Mouse (Mus musculus): Measurements from ENCODE around the gene Pkp4. TPM values are rescaled to one million over a fixed set of nuclear protein-coding genes. Genes with fewer than 3 reads are reported as not detected.

Pkp4 gene
- polyA plus RNA-seq, 1 experiment from 2014 or later, result 23.5 TPM

- no peak overlapping the region for H3K9ac ChIP-seq (replicated peaks; ENCODE audit: low read length)
- no peaks in the 10 kb centered on the region for H3K27me3 ChIP-seq (ENCODE audit: insufficient read depth, low read length)
- H3K4me2 ChIP-seq (replicated peaks; ENCODE audit: low read depth, low read length), result no peak overlapping the region
- H3K9me3 ChIP-seq (ENCODE audit: low read length), result no peaks in the 10 kb centered on the region
- WGBS, result 47% methylated on average over 11 of the region's 11 CpGs
- ATAC-seq (ENCODE audit: low FRiP score, low TSS enrichment), result peak; percentile 82
- peaks cover 42% of the 10 kb centered on the region for H3K36me3 ChIP-seq (ENCODE audit: insufficient read depth, low read length)
- H3K4me3 ChIP-seq (ENCODE audit: low read length), result no peak overlapping the region
- peak overlapping the region; percentile 48 for H3K27ac ChIP-seq (ENCODE audit: low read length)
- 0 out of 2 replicates have a peak, but pooled peaks cover 5% of the 10 kb centered on the region for H3K4me1 ChIP-seq (ENCODE audit: insufficient read depth, low read length)
Measured at GRCm38 (mm10) chr2:59338501-59338900, 177.9 kb downstream of the Pkp4 start.

DNA sequence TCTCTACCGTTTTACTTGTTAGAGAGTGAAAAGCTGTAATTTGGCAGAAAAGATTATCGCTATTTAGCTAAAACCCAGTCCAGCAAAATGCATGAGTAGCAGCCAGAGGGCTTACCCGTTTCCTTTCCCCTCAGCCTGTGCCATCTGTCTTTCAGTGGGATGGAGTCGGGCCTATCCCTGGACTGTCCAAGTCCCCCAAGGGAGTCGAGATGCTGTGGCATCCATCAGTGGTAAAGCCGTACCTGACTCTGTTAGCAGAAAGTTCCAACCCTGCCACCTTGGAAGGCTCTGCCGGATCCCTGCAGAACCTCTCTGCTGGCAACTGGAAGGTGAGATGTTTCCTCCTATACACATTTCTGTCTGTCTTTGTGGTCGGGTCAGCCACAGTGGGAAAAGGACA is 178.3 kb downstream of the Pkp4 start:
- Histone ChIP-seq H3K9ac (replicated peaks; ENCODE audit: low read length) (no peak overlapping the region), H3K4me3 (ENCODE audit: low read length) (no peak overlapping the region), H3K27me3 (ENCODE audit: insufficient read depth, low read length) (no peaks in the 10 kb centered on the region), H3K4me2 (replicated peaks; ENCODE audit: low read depth, low read length) (no peak overlapping the region), H3K9me3 (ENCODE audit: low read length) (no peaks in the 10 kb centered on the region), H3K4me1 (ENCODE audit: insufficient read depth, low read length) (0 out of 2 replicates have a peak, but pooled peaks cover 5% of the 10 kb centered on the region), H3K36me3 (ENCODE audit: insufficient read depth, low read length) (peaks cover 41% of the 10 kb centered on the region), H3K27ac (ENCODE audit: low read length) (no peak overlapping the region)
- 83% methylated on average over 8 of the region's 8 CpGs for WGBS
- no peak for ATAC-seq (ENCODE audit: low FRiP score, low TSS enrichment)

- Histone ChIP-seq H3K9me3 (ENCODE audit: low read length) (no peaks in the 10 kb centered on the region), H3K36me3 (ENCODE audit: insufficient read depth, low read length) (peaks cover 44% of the 10 kb centered on the region), H3K9ac (replicated peaks; ENCODE audit: low read length) (no peak overlapping the region), H3K4me2 (replicated peaks; ENCODE audit: low read depth, low read length) (no peak overlapping the region), H3K4me3 (ENCODE audit: low read length) (no peak overlapping the region), H3K27ac (ENCODE audit: low read length) (no peak overlapping the region), H3K27me3 (ENCODE audit: insufficient read depth, low read length) (no peaks in the 10 kb centered on the region), H3K4me1 (ENCODE audit: insufficient read depth, low read length) (0 out of 2 replicates have a peak, but pooled peaks cover 5% of the 10 kb centered on the region)
- 81% methylated on average over 5 of the region's 5 CpGs for WGBS
- ATAC-seq (ENCODE audit: low FRiP score, low TSS enrichment), result 0 out of 2 replicates have a peak, but pooled peaks have one; percentile 16
Measured at GRCm38 (mm10) chr2:59339776-59340539, 179.3 kb downstream of the Pkp4 start.

GRCm38 (mm10) chr2:59340878-59341277 is 180.2 kb downstream of the Pkp4 start:
- 100% methylated on average over 1 of the region's 1 CpGs for WGBS
- Histone ChIP-seq H3K4me2 (replicated peaks; ENCODE audit: low read depth, low read length) (no peak overlapping the region), H3K36me3 (ENCODE audit: insufficient read depth, low read length) (peaks cover 44% of the 10 kb centered on the region), H3K4me1 (ENCODE audit: insufficient read depth, low read length) (0 out of 2 replicates have a peak, but pooled peaks cover 5% of the 10 kb centered on the region), H3K9me3 (ENCODE audit: low read length) (no peaks in the 10 kb centered on the region), H3K4me3 (ENCODE audit: low read length) (no peak overlapping the region), H3K27me3 (ENCODE audit: insufficient read depth, low read length) (no peaks in the 10 kb centered on the region), H3K9ac (replicated peaks; ENCODE audit: low read length) (no peak overlapping the region), H3K27ac (ENCODE audit: low read length) (no peak overlapping the region)
- no peak for ATAC-seq (ENCODE audit: low FRiP score, low TSS enrichment)

DNA sequence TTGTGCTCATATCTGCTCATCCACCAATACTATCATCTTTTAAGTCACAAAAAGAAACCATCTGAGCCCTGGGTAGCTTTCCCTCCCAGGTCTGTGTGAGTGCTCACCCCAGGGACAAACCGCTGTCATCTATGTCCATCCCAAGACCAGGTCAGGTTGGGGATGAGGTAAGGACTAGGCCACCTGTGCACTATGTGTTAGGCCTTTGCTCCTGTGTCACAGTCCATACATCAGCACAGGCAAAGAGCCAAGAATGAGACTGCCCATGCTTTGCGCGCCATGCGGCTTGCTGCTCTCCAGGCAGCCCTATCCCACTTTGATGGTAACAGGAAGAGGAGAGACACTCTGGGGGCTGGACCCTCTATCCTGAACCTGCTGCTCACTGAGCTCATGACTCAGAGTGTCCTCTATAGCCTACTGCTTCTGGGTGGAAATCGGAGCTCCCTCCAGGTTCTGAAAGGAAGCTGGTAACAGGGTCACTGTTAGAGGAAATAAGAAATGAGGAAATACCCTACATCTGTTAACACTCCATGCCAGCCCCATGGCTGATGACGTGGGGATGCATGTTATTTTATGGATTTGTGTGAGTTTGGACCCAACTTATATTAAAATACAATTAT is 182.1 kb downstream of the Pkp4 start:
- WGBS, result 89% methylated on average over 6 of the region's 6 CpGs
- H3K4me1 ChIP-seq (ENCODE audit: insufficient read depth, low read length), result peaks cover 13% of the 10 kb centered on the region; the same call in 1 of the 2 replicates
- no peak overlapping the region for H3K4me2 ChIP-seq (replicated peaks; ENCODE audit: low read depth, low read length)
- H3K9ac ChIP-seq (replicated peaks; ENCODE audit: low read length), result no peak overlapping the region
- no peaks in the 10 kb centered on the region for H3K9me3 ChIP-seq (ENCODE audit: low read length)
- no peak for ATAC-seq (ENCODE audit: low FRiP score, low TSS enrichment)
- H3K36me3 ChIP-seq (ENCODE audit: insufficient read depth, low read length), result peaks cover 42% of the 10 kb centered on the region
- no peak overlapping the region for H3K4me3 ChIP-seq (ENCODE audit: low read length)
- no peak overlapping the region for H3K27ac ChIP-seq (ENCODE audit: low read length)
- H3K27me3 ChIP-seq (ENCODE audit: insufficient read depth, low read length), result no peaks in the 10 kb centered on the region

DNA sequence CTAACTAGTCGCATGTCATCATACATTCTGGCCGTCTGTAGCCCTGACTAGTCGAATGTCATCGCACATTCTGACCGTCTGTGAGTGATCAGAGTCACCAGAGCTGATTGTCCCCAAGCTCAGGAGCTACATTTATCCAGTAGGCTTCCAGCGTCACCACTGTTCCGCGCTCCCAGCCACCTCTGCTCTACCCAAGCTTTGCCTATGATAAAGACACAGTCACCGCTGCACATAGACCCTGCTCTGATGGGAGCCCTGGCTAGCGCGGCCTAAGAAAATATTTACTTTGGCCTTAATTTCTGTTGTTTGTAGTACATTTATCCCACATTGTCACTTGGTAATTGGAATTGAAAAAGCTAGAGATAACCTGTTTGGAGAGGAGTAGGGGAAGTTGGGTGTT is 183.2 kb downstream of the Pkp4 start:
- Histone ChIP-seq H3K9ac (replicated peaks; ENCODE audit: low read length) (no peak overlapping the region), H3K4me2 (replicated peaks; ENCODE audit: low read depth, low read length) (no peak overlapping the region), H3K27me3 (ENCODE audit: insufficient read depth, low read length) (no peaks in the 10 kb centered on the region), H3K36me3 (ENCODE audit: insufficient read depth, low read length) (peaks cover 48% of the 10 kb centered on the region), H3K9me3 (ENCODE audit: low read length) (no peaks in the 10 kb centered on the region), H3K4me3 (ENCODE audit: low read length) (no peak overlapping the region), H3K4me1 (ENCODE audit: insufficient read depth, low read length) (peaks cover 8% of the 10 kb centered on the region; the same call in 1 of the 2 replicates), H3K27ac (ENCODE audit: low read length) (no peak overlapping the region)
- no peak for ATAC-seq (ENCODE audit: low FRiP score, low TSS enrichment)
- 78% methylated on average over 11 of the region's 11 CpGs for WGBS

DNA sequence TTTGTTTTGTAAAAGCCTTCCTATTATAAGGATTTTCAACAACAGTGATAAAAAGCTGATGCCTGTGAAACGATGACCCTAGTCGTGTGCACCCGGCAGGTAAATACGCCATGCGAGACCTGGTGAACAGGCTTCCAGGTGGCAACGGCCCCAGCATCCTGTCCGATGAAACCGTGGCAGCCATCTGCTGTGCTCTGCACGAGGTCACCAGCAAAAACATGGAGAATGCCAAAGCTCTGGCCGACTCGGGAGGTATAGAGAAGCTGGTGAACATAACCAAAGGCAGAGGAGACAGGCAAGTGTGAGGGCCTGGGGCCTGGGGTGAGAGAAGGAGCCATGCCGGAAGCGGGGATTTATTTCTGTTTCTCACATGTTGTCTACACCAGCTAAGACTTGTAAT is 184.0 kb downstream of the Pkp4 start:
- Histone ChIP-seq H3K27me3 (ENCODE audit: insufficient read depth, low read length) (no peaks in the 10 kb centered on the region), H3K9ac (replicated peaks; ENCODE audit: low read length) (no peak overlapping the region), H3K27ac (ENCODE audit: low read length) (no peak overlapping the region), H3K4me1 (ENCODE audit: insufficient read depth, low read length) (peaks cover 8% of the 10 kb centered on the region; the same call in 1 of the 2 replicates), H3K4me3 (ENCODE audit: low read length) (no peak overlapping the region), H3K4me2 (replicated peaks; ENCODE audit: low read depth, low read length) (no peak overlapping the region), H3K9me3 (ENCODE audit: low read length) (no peaks in the 10 kb centered on the region), H3K36me3 (ENCODE audit: insufficient read depth, low read length) (peaks cover 51% of the 10 kb centered on the region)
- 95% methylated on average over 13 of the region's 13 CpGs for WGBS
- ATAC-seq (ENCODE audit: low FRiP score, low TSS enrichment), result no peak

- no peaks in the 10 kb centered on the region for H3K9me3 ChIP-seq (ENCODE audit: low read length)
- no peak overlapping the region for H3K4me2 ChIP-seq (replicated peaks; ENCODE audit: low read depth, low read length)
- 84% methylated on average over 11 of the region's 11 CpGs for WGBS
- no peak overlapping the region for H3K4me3 ChIP-seq (ENCODE audit: low read length)
- no peak overlapping the region for H3K9ac ChIP-seq (replicated peaks; ENCODE audit: low read length)
- peaks cover 46% of the 10 kb centered on the region for H3K36me3 ChIP-seq (ENCODE audit: insufficient read depth, low read length)
- no peak overlapping the region for H3K27ac ChIP-seq (ENCODE audit: low read length)
- H3K27me3 ChIP-seq (ENCODE audit: insufficient read depth, low read length), result no peaks in the 10 kb centered on the region
- H3K4me1 ChIP-seq (ENCODE audit: insufficient read depth, low read length), result peaks cover 8% of the 10 kb centered on the region; the same call in 1 of the 2 replicates
- no peak for ATAC-seq (ENCODE audit: low FRiP score, low TSS enrichment)
Measured at GRCm38 (mm10) chr2:59345141-59345839, 184.6 kb downstream of the Pkp4 start.

GRCm38 (mm10) chr2:59346443-59346842 is 185.8 kb downstream of the Pkp4 start:
- no peak overlapping the region for H3K27ac ChIP-seq (ENCODE audit: low read length)
- H3K36me3 ChIP-seq (ENCODE audit: insufficient read depth, low read length), result peaks cover 44% of the 10 kb centered on the region
- no peak overlapping the region for H3K4me3 ChIP-seq (ENCODE audit: low read length)
- H3K4me2 ChIP-seq (replicated peaks; ENCODE audit: low read depth, low read length), result no peak overlapping the region
- H3K4me1 ChIP-seq (ENCODE audit: insufficient read depth, low read length), result peaks cover 8% of the 10 kb centered on the region; the same call in 1 of the 2 replicates
- 45% methylated on average over 12 of the region's 12 CpGs for WGBS
- H3K9me3 ChIP-seq (ENCODE audit: low read length), result no peaks in the 10 kb centered on the region
- H3K9ac ChIP-seq (replicated peaks; ENCODE audit: low read length), result no peak overlapping the region
- no peaks in the 10 kb centered on the region for H3K27me3 ChIP-seq (ENCODE audit: insufficient read depth, low read length)
- no peak; the same call in 1 of the 2 replicates for ATAC-seq (ENCODE audit: low FRiP score, low TSS enrichment)
